Mouse (Mus musculus): ENCODE measurements around the gene Egln3. TPM values are rescaled to one million over a fixed set of nuclear protein-coding genes. Genes with fewer than 3 reads are reported as not detected.

The Egln3 gene
- polyA plus RNA-seq, 1 experiment from 2014 or later, result 20.5 TPM

GRCm38 (mm10) chr12:54187812-54188600, 15.7 kb downstream of the Egln3 start:
- H3K36me3 ChIP-seq, result no peaks in the 10 kb centered on the region; the same call in 1 of the 2 replicates
- H3K9ac ChIP-seq, result no peak overlapping the region
- peaks cover 48% of the 10 kb centered on the region for H3K4me1 ChIP-seq
- H3K27ac ChIP-seq (replicated peaks), result peak overlapping the region; percentile 36
- H3K9me3 ChIP-seq (replicated peaks), result no peaks in the 10 kb centered on the region
- no peak overlapping the region for H3K4me2 ChIP-seq (replicated peaks)
- H3K4me3 ChIP-seq (replicated peaks), result no peak overlapping the region
- ATAC-seq (ENCODE audit: insufficient number of reproducible peaks, low FRiP score, low TSS enrichment, low read depth), result no peak
- 56% methylated on average over 17 of the region's 17 CpGs for WGBS
- H3K27me3 ChIP-seq, result no peaks in the 10 kb centered on the region

- no peaks in the 10 kb centered on the region for H3K9me3 ChIP-seq (replicated peaks)
- H3K4me1 ChIP-seq, result peaks cover 39% of the 10 kb centered on the region
- H3K4me2 ChIP-seq (replicated peaks), result no peak overlapping the region
- no peaks in the 10 kb centered on the region for H3K27me3 ChIP-seq
- WGBS, result 38% methylated on average over 14 of the region's 14 CpGs
- no peak overlapping the region for H3K9ac ChIP-seq
- H3K27ac ChIP-seq (replicated peaks), result peak overlapping the region; percentile 36
- no peak overlapping the region for H3K4me3 ChIP-seq (replicated peaks)
- no peaks in the 10 kb centered on the region; the same call in 1 of the 2 replicates for H3K36me3 ChIP-seq
- ATAC-seq (ENCODE audit: insufficient number of reproducible peaks, low FRiP score, low TSS enrichment, low read depth), result no peak
Observed at GRCm38 (mm10) chr12:54186926-54187623, 16.6 kb downstream of the Egln3 start.

GRCm38 (mm10) chr12:54184264-54184663, 19.4 kb downstream of the Egln3 start:
- no peak overlapping the region for H3K9ac ChIP-seq
- WGBS, result 86% methylated on average over 7 of the region's 7 CpGs
- H3K4me3 ChIP-seq (replicated peaks), result no peak overlapping the region
- no peak overlapping the region for H3K27ac ChIP-seq (replicated peaks)
- H3K9me3 ChIP-seq (replicated peaks), result no peaks in the 10 kb centered on the region
- peaks cover 8% of the 10 kb centered on the region; the same call in 1 of the 2 replicates for H3K36me3 ChIP-seq
- no peak overlapping the region for H3K4me2 ChIP-seq (replicated peaks)
- ATAC-seq (ENCODE audit: insufficient number of reproducible peaks, low FRiP score, low TSS enrichment, low read depth), result no peak
- H3K4me1 ChIP-seq, result peaks cover 21% of the 10 kb centered on the region
- no peaks in the 10 kb centered on the region for H3K27me3 ChIP-seq

- Histone ChIP-seq H3K4me3 (replicated peaks) (no peak overlapping the region), H3K9me3 (replicated peaks) (no peaks in the 10 kb centered on the region), H3K27me3 (no peaks in the 10 kb centered on the region), H3K9ac (no peak overlapping the region), H3K4me2 (replicated peaks) (no peak overlapping the region), H3K36me3 (peaks cover 8% of the 10 kb centered on the region; the same call in 1 of the 2 replicates), H3K27ac (replicated peaks) (no peak overlapping the region), H3K4me1 (no peaks in the 10 kb centered on the region)
- no peak for ATAC-seq (ENCODE audit: insufficient number of reproducible peaks, low FRiP score, low TSS enrichment, low read depth)
- 64% methylated on average over 3 of the region's 3 CpGs for WGBS
Observed at GRCm38 (mm10) chr12:54178323-54178722, 25.3 kb downstream of the Egln3 start.

- no peaks in the 10 kb centered on the region for H3K36me3 ChIP-seq
- 77% methylated on average over 4 of the region's 4 CpGs for WGBS
- no peak overlapping the region for H3K27ac ChIP-seq (replicated peaks)
- no peak overlapping the region for H3K9ac ChIP-seq
- H3K27me3 ChIP-seq, result no peaks in the 10 kb centered on the region; the same call in 1 of the 2 replicates
- no peak for ATAC-seq (ENCODE audit: insufficient number of reproducible peaks, low FRiP score, low TSS enrichment, low read depth)
- H3K4me2 ChIP-seq (replicated peaks), result no peak overlapping the region
- 0 out of 2 replicates have a peak, but pooled peaks cover 3% of the 10 kb centered on the region for H3K4me1 ChIP-seq
- H3K9me3 ChIP-seq (replicated peaks), result no peaks in the 10 kb centered on the region
- H3K4me3 ChIP-seq (replicated peaks), result no peak overlapping the region
Observed at GRCm38 (mm10) chr12:54168786-54169185, 34.9 kb downstream of the Egln3 start.

- Histone ChIP-seq H3K36me3 (no peaks in the 10 kb centered on the region), H3K9ac (no peak overlapping the region), H3K27me3 (no peaks in the 10 kb centered on the region; the same call in 1 of the 2 replicates), H3K4me3 (replicated peaks) (no peak overlapping the region), H3K4me2 (replicated peaks) (no peak overlapping the region), H3K27ac (replicated peaks) (no peak overlapping the region), H3K9me3 (replicated peaks) (no peaks in the 10 kb centered on the region), H3K4me1 (peaks cover 6% of the 10 kb centered on the region; the same call in 1 of the 2 replicates)
- WGBS, result 86% methylated on average over 6 of the region's 6 CpGs
- ATAC-seq (ENCODE audit: insufficient number of reproducible peaks, low FRiP score, low TSS enrichment, low read depth), result no peak
Observed at GRCm38 (mm10) chr12:54167737-54168136, 35.9 kb downstream of the Egln3 start.

GRCm38 (mm10) chr12:54164724-54165050, 39.0 kb downstream of the Egln3 start:
- peaks cover 13% of the 10 kb centered on the region; the same call in 1 of the 2 replicates for H3K4me1 ChIP-seq
- H3K27ac ChIP-seq (replicated peaks), result no peak overlapping the region
- no peak for ATAC-seq (ENCODE audit: insufficient number of reproducible peaks, low FRiP score, low TSS enrichment, low read depth)
- 51% methylated on average over 6 of the region's 6 CpGs for WGBS
- H3K27me3 ChIP-seq, result peaks cover 5% of the 10 kb centered on the region; the same call in 1 of the 2 replicates
- no peak overlapping the region for H3K9ac ChIP-seq
- no peak overlapping the region for H3K4me3 ChIP-seq (replicated peaks)
- H3K4me2 ChIP-seq (replicated peaks), result no peak overlapping the region
- no peaks in the 10 kb centered on the region for H3K9me3 ChIP-seq (replicated peaks)
- no peaks in the 10 kb centered on the region for H3K36me3 ChIP-seq

- H3K27ac ChIP-seq (replicated peaks), result no peak overlapping the region
- H3K4me1 ChIP-seq, result peaks cover 13% of the 10 kb centered on the region; the same call in 1 of the 2 replicates
- ATAC-seq (ENCODE audit: insufficient number of reproducible peaks, low FRiP score, low TSS enrichment, low read depth), result no peak
- H3K4me3 ChIP-seq (replicated peaks), result no peak overlapping the region
- WGBS, result 30% methylated on average over 9 of the region's 9 CpGs
- H3K27me3 ChIP-seq, result peaks cover 5% of the 10 kb centered on the region; the same call in 1 of the 2 replicates
- H3K9me3 ChIP-seq (replicated peaks), result no peaks in the 10 kb centered on the region
- H3K9ac ChIP-seq, result no peak overlapping the region
- no peaks in the 10 kb centered on the region for H3K36me3 ChIP-seq
- no peak overlapping the region for H3K4me2 ChIP-seq (replicated peaks)
Observed at GRCm38 (mm10) chr12:54164040-54164723, 39.5 kb downstream of the Egln3 start.

- 20% methylated on average over 4 of the region's 4 CpGs for WGBS
- no peak overlapping the region for H3K9ac ChIP-seq
- H3K4me2 ChIP-seq (replicated peaks), result peak overlapping the region; percentile 53
- H3K27me3 ChIP-seq, result peaks cover 5% of the 10 kb centered on the region; the same call in 1 of the 2 replicates
- no peak overlapping the region for H3K27ac ChIP-seq (replicated peaks)
- peak overlapping the region; percentile 29 for H3K4me3 ChIP-seq (replicated peaks)
- peaks cover 13% of the 10 kb centered on the region; the same call in 1 of the 2 replicates for H3K4me1 ChIP-seq
- no peaks in the 10 kb centered on the region for H3K9me3 ChIP-seq (replicated peaks)
- H3K36me3 ChIP-seq, result no peaks in the 10 kb centered on the region
- ATAC-seq (ENCODE audit: insufficient number of reproducible peaks, low FRiP score, low TSS enrichment, low read depth), result no peak
Observed at GRCm38 (mm10) chr12:54163166-54163565, 40.5 kb downstream of the Egln3 start.

GRCm38 (mm10) chr12:54162637-54163131, 41.0 kb downstream of the Egln3 start:
- peak overlapping the region; percentile 53 for H3K4me2 ChIP-seq (replicated peaks)
- H3K27ac ChIP-seq (replicated peaks), result no peak overlapping the region
- ATAC-seq (ENCODE audit: insufficient number of reproducible peaks, low FRiP score, low TSS enrichment, low read depth), result peak; percentile 60
- H3K27me3 ChIP-seq, result peaks cover 5% of the 10 kb centered on the region; the same call in 1 of the 2 replicates
- H3K9me3 ChIP-seq (replicated peaks), result no peaks in the 10 kb centered on the region
- H3K4me3 ChIP-seq (replicated peaks), result peak overlapping the region; percentile 29
- no peaks in the 10 kb centered on the region for H3K36me3 ChIP-seq
- 2% methylated on average over 16 of the region's 16 CpGs for WGBS
- H3K4me1 ChIP-seq, result peaks cover 13% of the 10 kb centered on the region; the same call in 1 of the 2 replicates
- H3K9ac ChIP-seq, result no peak overlapping the region

Measured in embryonic facial prominence, embryonic 15.5 days (tissue).